Mouse (Mus musculus) brain, embryonic 14.5 days (tissue): ENCODE measurements at regions not wholly inside any gene's neighbourhood (a gene's known extent, or its start where the extent isn't known, plus 50 kb on each side); places are given as distances from the start of the nearest gene placed in this dataset.

Experiments
- DNase-seq: peaks from one replicate; pipeline ENCODE4 v3.0.0-alpha.2; 2011; ENCODE audit warnings: low read depth
- CTCF ChIP-seq: fragments of 200-500 bp; IDR thresholded peaks from 2 replicates; pipeline ENCODE4 v1.5.1; 2012; ENCODE audit warnings: inconsistent platforms, mild to moderate bottlenecking, moderate library complexity, borderline replicate concordance; ENCODE audit not compliant: insufficient read depth, insufficient read length; ENCODE audit errors: extremely low read depth
- POLR2A ChIP-seq: fragments of 200-500 bp; IDR thresholded peaks from 2 replicates; pipeline ENCODE4 v1.6.1; 2012; ENCODE audit warnings: mild to moderate bottlenecking, inconsistent platforms, borderline replicate concordance; ENCODE audit not compliant: poor library complexity, insufficient read depth, insufficient read length, severe bottlenecking; ENCODE audit errors: extremely low read depth

GRCm38 (mm10) chr2:56460625-56461590, 662.9 kb downstream of the Nr4a2 start:
- TF ChIP-seq CTCF (no peak), POLR2A (no peak)
- peak; percentile 80 for DNase-seq

GRCm38 (mm10) chr2:56459430-56459829, 664.4 kb downstream of the Nr4a2 start:
- TF ChIP-seq CTCF (no peak), POLR2A (no peak)

GRCm38 (mm10) chr2:56457594-56457993, 666.2 kb downstream of the Nr4a2 start:
- TF ChIP-seq CTCF (no peak), POLR2A (no peak)
- peak; percentile 90 for DNase-seq

More at GRCm38 (mm10) chr2:56459430-56459829, 664.4 kb downstream of the Nr4a2 start:
- no peak for DNase-seq

- TF ChIP-seq CTCF = no peak
- TF ChIP-seq POLR2A = no peak
- peak; percentile 62 for DNase-seq
Observed at GRCm38 (mm10) chr2:56455856-56456395, 667.9 kb downstream of the Nr4a2 start.

GRCm38 (mm10) chr2:56454611-56455066, 669.2 kb downstream of the Nr4a2 start:
- TF ChIP-seq POLR2A = no peak
- no peak for TF ChIP-seq CTCF

GRCm38 (mm10) chr2:56440916-56441315, 682.9 kb downstream of the Nr4a2 start:
- no peak for TF ChIP-seq CTCF
- no peak for DNase-seq

More at GRCm38 (mm10) chr2:56454611-56455066, 669.2 kb downstream of the Nr4a2 start:
- peak; percentile 79 for DNase-seq
